Mouse (Mus musculus): ENCODE measurements around the gene 2010300C02Rik.

- TF ChIP-seq CTCF (IDR thresholded peaks at IDR 0.05) = no peak
- TF ChIP-seq EP300 (IDR thresholded peaks at IDR 0.05) = no peak
These were observed 103.3 kb downstream of the 2010300C02Rik start for GRCm38 (mm10) chr1:37616569-37616968.
